Mouse (Mus musculus): ENCODE results near the gene Adgrf4.
A peak's percentile ranks its signal among the peaks of the same experiment; 100 is the strongest.

The Adgrf4 gene

GRCm38 (mm10) chr17:42692136-42692535 lies at the start of gene Adgrf4:
Gene Adgrf4, minus strand, starts transcription at chr17:42692284.
- no peak for DNase-seq

- DNase-seq: no peak
Measured at GRCm38 (mm10) chr17:42741801-42742217, 49.7 kb upstream of the Adgrf4 start, which contains the start of gene Adgrf2. Gene Adgrf2, minus strand, starts transcription at chr17:42742179.

GRCm38 (mm10) chr17:42738794-42739193 lies 46.7 kb upstream of the Adgrf4 start:
- no peak for DNase-seq

GRCm38 (mm10) chr17:42717161-42717560 lies 25.1 kb upstream of the Adgrf4 start:
- no peak for DNase-seq

- DNase-seq: no peak
Measured at GRCm38 (mm10) chr17:42714991-42715390, 22.9 kb upstream of the Adgrf4 start.

GRCm38 (mm10) chr17:42710717-42711116 lies 18.6 kb upstream of the Adgrf4 start:
- DNase-seq: peak; percentile 26

GRCm38 (mm10) chr17:42705611-42706010 lies 13.5 kb upstream of the Adgrf4 start:
- no peak for DNase-seq

GRCm38 (mm10) chr17:42702198-42702597 lies 10.1 kb upstream of the Adgrf4 start:
- no peak for DNase-seq

- no peak for DNase-seq
Measured at GRCm38 (mm10) chr17:42694730-42695129, 2.6 kb upstream of the Adgrf4 start.

- no peak for DNase-seq
Measured at GRCm38 (mm10) chr17:42690531-42690930, 1.6 kb downstream of the Adgrf4 start.

- DNase-seq: peak; percentile 5
Measured at GRCm38 (mm10) chr17:42658634-42659422, 33.3 kb downstream of the Adgrf4 start.

GRCm38 (mm10) chr17:42643416-42643815 lies 48.7 kb downstream of the Adgrf4 start:
- no peak for DNase-seq

GRCm38 (mm10) chr17:42630206-42630605 lies 61.9 kb downstream of the Adgrf4 start:
- DNase-seq: no peak

- peak; percentile 25 for DNase-seq
Measured at GRCm38 (mm10) chr17:42613043-42613737, 78.9 kb downstream of the Adgrf4 start.

GRCm38 (mm10) chr17:42611295-42611694 lies 80.8 kb downstream of the Adgrf4 start, which contains the start of gene Opn5:
Gene Opn5, minus strand, starts transcription at chr17:42611395.
- DNase-seq: no peak

GRCm38 (mm10) chr17:42608270-42608669 lies 83.8 kb downstream of the Adgrf4 start:
- DNase-seq: no peak
